Mouse (Mus musculus) CH12.LX (cell line): Measurements from ENCODE around the gene Ntan1. TPM values are rescaled to one million over a fixed set of nuclear protein-coding genes. Genes with fewer than 3 reads are reported as not detected.

ENCODE experiments used
- DNase-seq: peaks from one replicate; pipeline ENCODE4 v3.0.0-alpha.2; 2013; ENCODE audit errors: extremely low read depth
- H3K27ac ChIP-seq: 2 replicates; pipeline ENCODE4 v1.5.1; 2012; ENCODE audit warnings: low read depth, mild to moderate bottlenecking, control low read depth, moderate library complexity; ENCODE audit not compliant: insufficient read depth
- H3K27me3 ChIP-seq: replicated peaks from 2 replicates; pipeline ENCODE3; 2012; ENCODE audit warnings: inconsistent platforms
- H3K36me3 ChIP-seq, 2 experiments: replicated peaks in 1 of 2; 2 replicates each; pipeline versions ENCODE3 to v1.6.1; 2012; ENCODE audit warnings: inconsistent platforms in 1 of 2, low read length in 1 of 2, mild to moderate bottlenecking in 1 of 2, mixed read lengths in 1 of 2, moderate library complexity in 1 of 2; ENCODE audit not compliant: control insufficient read depth in 1 of 2, insufficient read depth in 1 of 2
- H3K4me1 ChIP-seq, 2 experiments: 2 replicates each; pipeline ENCODE4 v1.6.1; 2012; ENCODE audit warnings: inconsistent platforms in 1 of 2, moderate library complexity in 1 of 2; ENCODE audit not compliant: insufficient read depth in 2 of 2, control insufficient read depth in 1 of 2
- H3K4me2 ChIP-seq: 2 replicates; pipeline ENCODE4 v1.6.1; 2012; ENCODE audit warnings: low read depth, mild to moderate bottlenecking, control low read depth; ENCODE audit not compliant: poor library complexity, insufficient read depth, severe bottlenecking
- H3K4me3 ChIP-seq, 3 experiments: fragments of 150-350 bp in 1 of 3; sonication (generic) in 1 of 3; replicated peaks in 1 of 3; 2 replicates each; pipeline versions ENCODE3 to v1.5.1; 2011 to 2012; ENCODE audit warnings: low read depth in 2 of 3, low read length in 2 of 3, mild to moderate bottlenecking in 2 of 3, moderate library complexity in 2 of 3, control low read depth in 1 of 3, improper control_type of control experiment in 1 of 3, inconsistent platforms in 1 of 3, mixed read lengths in 1 of 3; ENCODE audit not compliant: poor library complexity in 1 of 3
- H3K79me2 ChIP-seq: replicated peaks from 2 replicates; pipeline ENCODE4 v1.6.1; 2012; ENCODE audit warnings: mild to moderate bottlenecking, moderate library complexity; ENCODE audit not compliant: control insufficient read depth, poor library complexity, insufficient read depth, severe bottlenecking; ENCODE audit errors: extremely low read depth
- H3K9ac ChIP-seq: 2 replicates; pipeline ENCODE4 v1.6.1; 2012; ENCODE audit warnings: low read depth, mild to moderate bottlenecking, control low read depth, moderate library complexity; ENCODE audit not compliant: insufficient read depth
- H3K9me3 ChIP-seq: replicated peaks from 2 replicates; pipeline ENCODE3; 2012; ENCODE audit warnings: low read length, inconsistent platforms, mixed read lengths
- BHLHE40 ChIP-seq: IDR thresholded peaks from 2 replicates; pipeline ENCODE4 v1.6.1; 2011; ENCODE audit warnings: mild to moderate bottlenecking, low read depth, low read length, improper control_type of control experiment
- CHD1 ChIP-seq: IDR thresholded peaks from 2 replicates; pipeline ENCODE4 v1.6.1; 2012; ENCODE audit warnings: low read depth, low read length, improper control_type of control experiment, inconsistent platforms
- CHD2 ChIP-seq: IDR thresholded peaks from 2 replicates; pipeline ENCODE4 v1.6.1; 2011; ENCODE audit warnings: low read length, improper control_type of control experiment
- CTCF ChIP-seq, 2 experiments: IDR thresholded peaks in 1 of 2; conservative IDR thresholded peaks in 1 of 2; 2 replicates each; pipeline ENCODE4 v1.5.1; 2011 to 2012; ENCODE audit warnings: low read depth in 2 of 2, low read length in 2 of 2, improper control_type of control experiment in 1 of 2, inconsistent platforms in 1 of 2, mild to moderate bottlenecking in 1 of 2, moderate library complexity in 1 of 2
- E2F4 ChIP-seq: IDR thresholded peaks from 2 replicates; pipeline ENCODE4 v1.6.1; 2011; ENCODE audit warnings: low read depth, low read length, improper control_type of control experiment; ENCODE audit not compliant: insufficient replicate concordance
- ELF1 ChIP-seq: IDR thresholded peaks from 2 replicates; pipeline ENCODE4 v1.6.1; 2014; ENCODE audit warnings: low read depth, mild to moderate bottlenecking, inconsistent platforms, low read length, improper control_type of control experiment
- HCFC1 ChIP-seq: IDR thresholded peaks from 2 replicates; pipeline ENCODE4 v1.6.1; 2012; ENCODE audit warnings: low read depth, mild to moderate bottlenecking, inconsistent platforms, low read length, improper control_type of control experiment
- JUN ChIP-seq: IDR thresholded peaks from 2 replicates; pipeline ENCODE4 v1.6.1; 2011; ENCODE audit warnings: low read depth, mild to moderate bottlenecking, low read length, improper control_type of control experiment, moderate library complexity; ENCODE audit not compliant: insufficient read depth
- JUND ChIP-seq: conservative IDR thresholded peaks from 2 replicates; pipeline ENCODE4 v1.6.1; 2011; ENCODE audit warnings: low read depth, low read length, improper control_type of control experiment
- MAFK ChIP-seq: IDR thresholded peaks from 2 replicates; pipeline ENCODE4 v1.6.1; 2011; ENCODE audit warnings: low read length, improper control_type of control experiment; ENCODE audit not compliant: insufficient replicate concordance
- MAX ChIP-seq: IDR thresholded peaks from 2 replicates; pipeline ENCODE4 v1.6.1; 2011; ENCODE audit warnings: low read length, improper control_type of control experiment
- MAZ ChIP-seq: IDR thresholded peaks from 2 replicates; pipeline ENCODE4 v1.6.1; 2012; ENCODE audit warnings: low read depth, mild to moderate bottlenecking, inconsistent platforms, low read length, improper control_type of control experiment, moderate library complexity
- MEF2A ChIP-seq: IDR thresholded peaks from 2 replicates; pipeline ENCODE4 v1.6.1; 2014; ENCODE audit warnings: low read depth, mild to moderate bottlenecking, inconsistent platforms, low read length, improper control_type of control experiment, borderline replicate concordance
- POLR2AphosphoS2 ChIP-seq: IDR thresholded peaks from 2 replicates; pipeline ENCODE4 v1.6.1; 2011; ENCODE audit warnings: low read depth, low read length, improper control_type of control experiment
- RAD21 ChIP-seq: IDR thresholded peaks from 2 replicates; pipeline ENCODE4 v1.6.1; 2011; ENCODE audit warnings: low read depth, mild to moderate bottlenecking, low read length, improper control_type of control experiment, moderate library complexity
- RCOR1 ChIP-seq: conservative IDR thresholded peaks from 2 replicates; pipeline ENCODE4 v1.6.1; 2012; ENCODE audit warnings: low read depth, mild to moderate bottlenecking, inconsistent platforms, low read length, improper control_type of control experiment
- SIN3A ChIP-seq: IDR thresholded peaks from 2 replicates; pipeline ENCODE4 v1.6.1; 2012; ENCODE audit warnings: low read length, improper control_type of control experiment, inconsistent platforms
- SMC3 ChIP-seq: IDR thresholded peaks from 2 replicates; pipeline ENCODE4 v1.6.1; 2011; ENCODE audit warnings: low read depth, low read length, improper control_type of control experiment
- TBP ChIP-seq: conservative IDR thresholded peaks from 2 replicates; pipeline ENCODE4 v1.6.1; 2011; ENCODE audit warnings: low read depth, low read length, improper control_type of control experiment
- TCF12 ChIP-seq: IDR thresholded peaks from 2 replicates; pipeline ENCODE4 v1.6.1; 2014; ENCODE audit warnings: low read depth, mild to moderate bottlenecking, inconsistent platforms, low read length, improper control_type of control experiment
- USF1 ChIP-seq: IDR thresholded peaks from 2 replicates; pipeline ENCODE4 v1.6.1; 2014; ENCODE audit warnings: low read depth, mild to moderate bottlenecking, inconsistent platforms, low read length, improper control_type of control experiment
- USF2 ChIP-seq: conservative IDR thresholded peaks from 2 replicates; pipeline ENCODE4 v1.6.1; 2011; ENCODE audit warnings: low read depth, low read length, improper control_type of control experiment
- ZKSCAN1 ChIP-seq: IDR thresholded peaks from 2 replicates; pipeline ENCODE4 v1.6.1; 2012; ENCODE audit warnings: low read depth, inconsistent platforms, low read length, improper control_type of control experiment, borderline replicate concordance
- ZMIZ1 ChIP-seq: IDR thresholded peaks from 2 replicates; pipeline ENCODE4 v1.6.1; 2012; ENCODE audit warnings: low read depth, mild to moderate bottlenecking, inconsistent platforms, low read length, improper control_type of control experiment
- ZNF384 ChIP-seq: IDR thresholded peaks from 2 replicates; pipeline ENCODE4 v1.6.1; 2012; ENCODE audit warnings: low read depth, low read length, improper control_type of control experiment, inconsistent platforms
- dilution Hi-C: fragments of 300-500 bp; cut with MboI; formaldehyde crosslinking; loops from 2 replicates; pipeline ENCODE4 v1.14.3; 2020; ENCODE audit warnings: low sequenced_read_pairs; ENCODE audit not compliant: extremely low pct_unique_long_range_greater_than_20kb, extremely low pct_ligation_motif_present
- in situ Hi-C: fragments of 300-500 bp; cut with MboI; formaldehyde crosslinking; loops from 3 replicates; pipeline ENCODE4 v1.14.3; 2019; ENCODE audit warnings: low sequenced_read_pairs, low pct_ligation_motif_present, low pct_unique_long_range_greater_than_20kb, mixed read lengths
- polyA plus RNA-seq: library from polyadenylated mRNA; unstranded; fragments of >175 nt; gene quantifications from 2 replicates; pipeline ENCODE4 v1.2.1, GENCODE M21; 2012; ENCODE audit warnings: low read depth; ENCODE audit not compliant: insufficient read length
- total RNA-seq, 2 experiments: library from RNA; depleted of rRNA; stranded (reverse); fragments of 300-350 nt in 1 of 2; fragments of >200 nt in 1 of 2; gene quantifications; 2 replicates each; pipeline ENCODE4 v1.2.3; 2012 to 2014

The Ntan1 gene
- total and polyA plus RNA-seq, 3 experiments: 57.3 to 111 (median 71.3) TPM

GRCm38 (mm10) chr16:13804666-13805065 is 14.0 kb upstream of the Ntan1 start:
- Histone ChIP-seq H3K79me2 (peaks cover 2% of the 10 kb centered on the region), H3K4me2 (no peak overlapping the region), H3K4me1 (no peaks in the 10 kb centered on the region), H3K9ac (no peak overlapping the region), H3K36me3 (peaks cover 76 to 92% of the 10 kb centered on the region in 2 experiments), H3K27ac (no peak overlapping the region), H3K27me3 (no peaks in the 10 kb centered on the region), H3K9me3 (no peaks in the 10 kb centered on the region), H3K4me3 (no peak overlapping the region)
- dilution Hi-C loops (no loop called here), in situ Hi-C loops (no loop called here)
- DNase-seq: no peak
- TF ChIP-seq CHD2 (no peak), HCFC1 (no peak), USF1 (no peak), JUN (no peak), ZKSCAN1 (no peak), JUND (no peak), SMC3 (no peak), SIN3A (no peak), CTCF (conservative IDR thresholded peaks at IDR 0.05 in 1 of 2, IDR thresholded peaks at IDR 0.05 in 1 of 2; ENCODE audit: low read depth in 2 of 2, low read length in 2 of 2) (0 out of 4 replicates have a peak, but pooled peaks of 1 of the 2 experiments have one; percentile 7)

- Histone ChIP-seq H3K9me3 (no peaks in the 10 kb centered on the region), H3K9ac (no peak overlapping the region)
- in situ Hi-C loops: no loop called here
- no peak for TF ChIP-seq E2F4
- TF ChIP-seq, all 38 proteins: peak for 0
- Histone ChIP-seq H3K36me3 (peaks cover 80 to 93% of the 10 kb centered on the region in 2 experiments), H3K79me2 (peaks cover 2% of the 10 kb centered on the region), H3K27me3 (no peaks in the 10 kb centered on the region), H3K4me3 (no peak overlapping the region), H3K27ac (no peak overlapping the region), H3K4me1 (no peaks in the 10 kb centered on the region), H3K4me2 (no peak overlapping the region)
- dilution Hi-C loops: no loop called here
- no peak for DNase-seq
Observed at GRCm38 (mm10) chr16:13807616-13808015, 11.0 kb upstream of the Ntan1 start.

- H3K36me3 ChIP-seq: peaks cover 83 to 95% of the 10 kb centered on the region in 2 experiments
- no peak overlapping the region for H3K9ac ChIP-seq
- H3K4me2 ChIP-seq: no peak overlapping the region
- H3K9me3 ChIP-seq: no peaks in the 10 kb centered on the region
- dilution Hi-C loops: no loop called here
- no peaks in the 10 kb centered on the region; the same call in 1 of the 2 replicates for H3K79me2 ChIP-seq
- H3K4me3 ChIP-seq: no peak overlapping the region
- in situ Hi-C loops: no loop called here
- no peaks in the 10 kb centered on the region for H3K27me3 ChIP-seq
- H3K4me1 ChIP-seq: no peaks in the 10 kb centered on the region
- no peak for DNase-seq
- TF ChIP-seq JUN (no peak), MEF2A (no peak), USF2 (no peak), ELF1 (no peak), CHD1 (no peak), TBP (no peak), E2F4 (no peak), RAD21 (no peak), POLR2AphosphoS2 (no peak), RCOR1 (no peak), TCF12 (no peak), MAFK (no peak), ZMIZ1 (no peak), ZNF384 (no peak), MAX (no peak), CTCF (conservative IDR thresholded peaks at IDR 0.05 in 1 of 2, IDR thresholded peaks at IDR 0.05 in 1 of 2; ENCODE audit: low read depth in 2 of 2, low read length in 2 of 2) (no peak), BHLHE40 (no peak), MAZ (no peak)
- H3K27ac ChIP-seq: no peak overlapping the region
Observed at GRCm38 (mm10) chr16:13808410-13808809, 10.2 kb upstream of the Ntan1 start.
